Mouse (Mus musculus): ENCODE data around the gene Col4a2. TPM values are rescaled to one million over a fixed set of nuclear protein-coding genes. Genes with fewer than 3 reads are reported as not detected.
"Not testable (repeated sequence)": the region's sequence is repeated elsewhere in the genome, so short reads cannot be mapped to it uniquely, and the experiment has no call there.

Col4a2 gene
- polyA plus RNA-seq, 1 experiment from 2014 or later = 61.4 TPM

DNA sequence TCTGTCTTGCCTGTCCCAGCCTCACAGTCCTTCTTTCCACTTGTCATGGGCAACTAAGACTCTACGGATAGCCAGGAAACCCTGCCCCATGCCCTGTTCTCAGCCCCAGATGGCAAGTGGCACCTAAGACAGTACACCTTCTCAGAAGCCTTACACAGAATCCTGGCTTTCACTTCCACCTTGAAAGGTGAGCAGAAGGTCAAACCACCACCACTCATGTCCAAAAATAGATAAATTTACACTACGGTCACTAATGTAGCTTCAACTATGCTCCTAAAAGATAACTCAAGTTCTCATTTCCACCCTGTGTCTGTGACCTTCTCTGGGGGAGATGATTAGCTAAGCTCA is 150.9 kb downstream of the Col4a2 start:
- Histone ChIP-seq H3K27me3 (replicated peaks) (no peaks in the 10 kb centered on the region), H3K4me2 (replicated peaks) (no peak overlapping the region), H3K4me1 (replicated peaks) (peaks cover 15% of the 10 kb centered on the region), H3K27ac (0 out of 2 replicates have a peak overlapping the region, but pooled peaks have one; percentile 24), H3K9me3 (no peaks in the 10 kb centered on the region), H3K9ac (no peak overlapping the region), H3K36me3 (no peaks in the 10 kb centered on the region), H3K4me3 (replicated peaks) (no peak overlapping the region)
- ATAC-seq = no peak
- WGBS = 85% methylated on average over 2 of the region's 2 CpGs

DNA sequence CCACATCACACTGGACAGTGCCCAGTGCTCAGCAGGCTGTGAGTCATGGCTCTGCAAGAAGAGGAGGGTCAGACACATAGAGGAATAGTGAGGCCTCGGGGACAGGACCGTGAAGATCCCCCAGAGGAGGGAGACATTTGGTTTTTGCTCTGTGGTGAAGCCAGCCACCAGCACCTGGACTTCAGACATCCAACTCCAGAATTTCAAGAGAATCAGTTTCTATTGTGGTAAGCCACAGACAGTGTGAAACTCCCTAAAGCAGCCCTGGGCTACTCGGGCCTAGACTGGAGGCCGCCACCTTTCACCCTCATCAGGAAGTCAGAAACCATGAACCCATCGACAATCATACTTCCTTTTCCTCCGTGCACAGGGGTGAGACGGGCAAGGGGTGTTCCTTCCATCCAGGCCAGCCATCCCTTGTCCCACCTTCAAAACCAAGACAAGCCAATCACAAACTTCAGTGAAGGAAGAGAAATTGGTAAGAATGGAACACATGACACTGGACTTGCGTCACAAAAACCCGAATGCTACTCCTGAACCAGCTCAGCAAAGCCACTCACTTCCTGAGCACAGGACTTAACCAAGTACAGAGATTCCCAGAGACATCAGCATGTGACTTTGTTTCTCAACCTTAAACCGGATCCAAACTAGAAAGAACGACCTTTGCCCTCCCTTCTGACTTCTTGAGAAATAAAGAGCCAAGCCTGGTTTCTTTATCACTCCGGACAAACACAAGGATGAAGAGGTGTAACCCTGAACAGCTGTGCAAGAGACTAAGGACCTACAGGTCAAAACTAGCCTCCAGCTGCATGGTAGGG is 151.5 kb downstream of the Col4a2 start:
- Histone ChIP-seq H3K4me3 (replicated peaks) (no peak overlapping the region), H3K27ac (peak overlapping the region; percentile 41; the same call in 1 of the 2 replicates), H3K9me3 (no peaks in the 10 kb centered on the region), H3K9ac (no peak overlapping the region), H3K27me3 (replicated peaks) (no peaks in the 10 kb centered on the region), H3K4me2 (replicated peaks) (no peak overlapping the region), H3K36me3 (no peaks in the 10 kb centered on the region), H3K4me1 (replicated peaks) (peaks cover 10% of the 10 kb centered on the region; the same call in 1 of the 2 replicates)
- WGBS = 64% methylated on average over 12 of the region's 12 CpGs
- ATAC-seq = peak; percentile 66

DNA sequence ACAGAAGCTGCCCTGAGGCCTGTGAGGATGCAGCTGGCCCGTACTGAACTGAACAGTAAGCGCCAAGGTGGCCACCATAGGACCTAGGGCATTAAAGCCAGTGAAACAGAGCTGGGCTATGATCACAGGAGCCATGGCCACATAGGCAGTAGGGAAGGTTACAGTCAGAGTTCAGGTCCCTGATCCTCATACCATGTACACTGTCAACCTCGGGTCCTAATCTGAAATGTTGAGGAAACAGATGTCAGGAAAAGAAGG is 152.0 kb downstream of the Col4a2 start:
- Histone ChIP-seq H3K27me3 (replicated peaks) (no peaks in the 10 kb centered on the region), H3K4me2 (replicated peaks) (no peak overlapping the region), H3K36me3 (no peaks in the 10 kb centered on the region), H3K9me3 (no peaks in the 10 kb centered on the region), H3K27ac (peak overlapping the region; percentile 41; the same call in 1 of the 2 replicates), H3K4me3 (replicated peaks) (no peak overlapping the region), H3K4me1 (replicated peaks) (peaks cover 10% of the 10 kb centered on the region; the same call in 1 of the 2 replicates), H3K9ac (no peak overlapping the region)
- ATAC-seq = no peak
- 67% methylated on average over 3 of the region's 3 CpGs for WGBS

DNA sequence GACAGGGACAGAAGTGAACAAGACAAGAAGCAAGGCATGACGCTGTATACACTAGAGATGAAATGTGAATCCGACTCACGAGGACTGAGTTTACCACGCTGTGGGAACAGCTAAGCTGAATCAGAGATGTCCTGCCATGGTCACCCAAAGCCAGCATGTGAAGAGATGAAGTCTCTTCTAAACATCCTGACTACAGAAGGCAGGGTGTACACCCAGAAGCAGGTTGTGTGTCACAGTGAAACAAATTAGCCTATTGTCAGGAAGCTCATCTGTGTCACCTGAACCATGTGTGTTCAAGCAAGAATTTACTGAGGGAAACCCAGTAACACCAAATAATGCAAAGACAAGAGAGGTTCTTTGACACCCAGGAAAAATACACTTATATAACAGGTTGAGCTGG is 153.0 kb downstream of the Col4a2 start:
- Histone ChIP-seq H3K4me1 (replicated peaks) (peaks cover 10% of the 10 kb centered on the region; the same call in 1 of the 2 replicates), H3K9ac (no peak overlapping the region), H3K36me3 (no peaks in the 10 kb centered on the region), H3K27me3 (replicated peaks) (no peaks in the 10 kb centered on the region), H3K4me2 (replicated peaks) (no peak overlapping the region), H3K27ac (no peak overlapping the region), H3K9me3 (no peaks in the 10 kb centered on the region), H3K4me3 (replicated peaks) (no peak overlapping the region)
- ATAC-seq = no peak
- WGBS = 91% methylated on average over 4 of the region's 4 CpGs

DNA sequence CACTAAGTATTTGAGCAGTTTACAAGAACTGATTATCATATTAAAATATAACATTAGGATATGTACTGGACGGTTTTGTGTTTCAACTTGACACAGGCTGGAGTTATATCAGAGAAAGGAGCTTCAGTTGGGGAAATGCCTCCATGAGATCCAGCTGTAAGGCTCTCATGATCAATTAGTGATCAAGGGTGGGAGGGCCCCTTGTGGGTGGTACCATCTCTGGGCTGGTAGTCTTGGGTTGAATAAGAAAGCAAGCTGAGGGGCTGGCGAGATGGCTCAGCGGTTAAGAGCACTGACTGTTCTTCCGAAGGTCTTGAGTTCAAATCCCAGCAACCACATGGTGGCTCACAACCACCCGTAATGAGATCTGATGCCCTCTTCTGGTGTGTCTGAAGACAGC is 153.9 kb downstream of the Col4a2 start:
- not testable (repeated sequence) for H3K4me3 ChIP-seq (replicated peaks); H3K9me3 ChIP-seq; H3K36me3 ChIP-seq; H3K27ac ChIP-seq; H3K4me2 ChIP-seq (replicated peaks); H3K4me1 ChIP-seq (replicated peaks); H3K27me3 ChIP-seq (replicated peaks); H3K9ac ChIP-seq; ATAC-seq
- WGBS = 86% methylated on average over 5 of the region's 5 CpGs

DNA sequence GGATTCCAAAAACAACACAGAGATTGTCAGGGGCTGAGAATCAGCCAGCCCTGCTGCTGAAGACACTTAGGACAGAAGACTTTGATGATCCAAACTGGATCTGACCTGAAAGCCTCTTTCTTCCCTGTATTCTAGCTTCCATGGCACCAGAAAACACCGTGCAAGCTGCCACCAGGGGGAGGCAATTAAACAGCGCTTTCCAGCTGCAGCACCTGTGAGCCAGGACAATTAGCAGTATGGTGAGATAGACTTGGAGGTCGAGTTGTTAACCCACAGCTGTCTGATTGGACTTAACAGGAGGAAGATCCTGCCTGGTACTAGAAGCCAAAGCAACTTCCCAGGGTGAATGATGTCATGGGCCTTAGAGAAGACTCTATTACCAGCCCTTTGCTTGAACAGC is 156.5 kb downstream of the Col4a2 start:
- H3K27ac ChIP-seq = no peak overlapping the region
- no peak overlapping the region for H3K9ac ChIP-seq
- H3K4me1 ChIP-seq (replicated peaks) = peaks cover 12% of the 10 kb centered on the region

DNA sequence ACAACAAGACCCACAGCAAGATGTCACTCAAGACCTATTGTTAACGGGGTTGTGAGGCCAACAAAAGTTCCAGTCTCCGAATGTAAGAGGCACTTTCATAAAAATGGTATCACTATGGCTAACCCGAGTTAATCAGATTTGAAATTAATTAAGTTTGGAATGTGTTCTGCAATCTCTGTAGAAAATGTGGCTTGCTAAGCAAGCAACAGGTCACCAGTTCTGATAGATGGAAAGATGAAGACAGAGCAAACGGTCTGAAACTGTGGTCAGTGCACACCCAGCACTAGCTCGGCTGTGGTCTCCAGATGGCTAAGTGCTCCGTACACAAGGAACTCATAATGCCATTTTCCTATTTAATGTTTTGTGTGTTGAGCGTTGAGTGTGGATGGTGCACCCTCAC is 158.1 kb downstream of the Col4a2 start:
- Histone ChIP-seq H3K27ac (no peak overlapping the region), H3K9me3 (no peaks in the 10 kb centered on the region), H3K9ac (no peak overlapping the region), H3K4me2 (replicated peaks) (no peak overlapping the region), H3K27me3 (replicated peaks) (0 out of 2 replicates have a peak, but pooled peaks cover under 1% of the 10 kb centered on the region), H3K4me3 (replicated peaks) (no peak overlapping the region), H3K4me1 (replicated peaks) (peaks cover 13% of the 10 kb centered on the region), H3K36me3 (no peaks in the 10 kb centered on the region)
- no peak for ATAC-seq
- 80% methylated on average over 7 of the region's 7 CpGs for WGBS

More for the DNA sequence above, 156.5 kb downstream of the Col4a2 start:
- H3K4me3 ChIP-seq (replicated peaks) = no peak overlapping the region
- ATAC-seq = no peak
- H3K9me3 ChIP-seq = no peaks in the 10 kb centered on the region
- H3K36me3 ChIP-seq = no peaks in the 10 kb centered on the region
- no peaks in the 10 kb centered on the region for H3K27me3 ChIP-seq (replicated peaks)
- WGBS = 7% methylated on average over 3 of the region's 3 CpGs
- H3K4me2 ChIP-seq (replicated peaks) = no peak overlapping the region

DNA sequence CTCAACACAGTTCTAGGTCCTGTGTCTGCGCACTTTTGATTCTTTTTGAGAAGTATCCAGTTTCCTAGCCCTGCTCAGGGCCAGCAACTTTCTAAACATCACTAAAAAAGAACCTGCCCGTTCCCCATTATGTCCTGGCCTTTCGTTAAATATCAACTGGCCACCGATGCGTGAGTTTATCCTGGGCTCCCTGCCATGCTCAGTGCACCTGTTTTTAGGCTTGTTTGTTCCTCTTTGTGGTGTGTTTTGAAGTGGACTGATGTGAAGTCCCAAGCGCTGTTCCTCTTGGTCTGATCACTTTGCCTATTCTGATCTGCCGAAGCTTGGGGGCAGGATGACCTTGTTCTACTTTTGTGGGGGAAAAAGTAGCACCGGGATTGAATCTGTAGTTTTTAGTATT is 158.7 kb downstream of the Col4a2 start:
- H3K9me3 ChIP-seq = no peaks in the 10 kb centered on the region
- H3K4me2 ChIP-seq (replicated peaks) = no peak overlapping the region
- 0 out of 2 replicates have a peak, but pooled peaks cover 3% of the 10 kb centered on the region for H3K27me3 ChIP-seq (replicated peaks)
- H3K27ac ChIP-seq = no peak overlapping the region
- H3K4me3 ChIP-seq (replicated peaks) = no peak overlapping the region
- no peak for ATAC-seq
- H3K4me1 ChIP-seq (replicated peaks) = peaks cover 17% of the 10 kb centered on the region
- no peaks in the 10 kb centered on the region for H3K36me3 ChIP-seq
- no peak overlapping the region for H3K9ac ChIP-seq
- WGBS = 65% methylated on average over 8 of the region's 8 CpGs

DNA sequence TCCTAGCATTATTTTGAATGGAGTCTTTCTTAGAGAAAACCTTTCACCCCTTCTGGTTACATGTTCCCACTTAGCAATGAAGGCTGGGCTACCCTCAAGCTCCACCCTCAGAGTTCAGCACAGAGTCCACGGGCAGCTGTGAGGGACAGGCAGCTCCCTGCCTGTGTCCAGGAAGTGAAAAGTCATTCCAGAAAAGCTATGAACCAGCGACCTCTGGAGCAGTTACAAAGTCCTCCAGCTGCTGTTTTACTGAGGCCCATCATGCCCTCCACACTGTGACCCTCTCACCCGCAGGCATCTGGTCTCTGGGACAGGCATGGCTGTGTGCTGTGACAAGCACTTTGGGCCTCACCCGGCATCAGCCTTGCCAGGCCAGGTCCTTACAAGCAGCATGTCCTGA is 160.5 kb downstream of the Col4a2 start:
- Histone ChIP-seq H3K4me1 (replicated peaks) (peaks cover 23% of the 10 kb centered on the region), H3K9ac (no peak overlapping the region), H3K4me2 (replicated peaks) (no peak overlapping the region), H3K27me3 (replicated peaks) (0 out of 2 replicates have a peak, but pooled peaks cover 3% of the 10 kb centered on the region), H3K9me3 (no peaks in the 10 kb centered on the region), H3K36me3 (no peaks in the 10 kb centered on the region), H3K27ac (peak overlapping the region; percentile 80), H3K4me3 (replicated peaks) (no peak overlapping the region)
- peak; percentile 85 for ATAC-seq
- WGBS = 22% methylated on average over 4 of the region's 4 CpGs

DNA sequence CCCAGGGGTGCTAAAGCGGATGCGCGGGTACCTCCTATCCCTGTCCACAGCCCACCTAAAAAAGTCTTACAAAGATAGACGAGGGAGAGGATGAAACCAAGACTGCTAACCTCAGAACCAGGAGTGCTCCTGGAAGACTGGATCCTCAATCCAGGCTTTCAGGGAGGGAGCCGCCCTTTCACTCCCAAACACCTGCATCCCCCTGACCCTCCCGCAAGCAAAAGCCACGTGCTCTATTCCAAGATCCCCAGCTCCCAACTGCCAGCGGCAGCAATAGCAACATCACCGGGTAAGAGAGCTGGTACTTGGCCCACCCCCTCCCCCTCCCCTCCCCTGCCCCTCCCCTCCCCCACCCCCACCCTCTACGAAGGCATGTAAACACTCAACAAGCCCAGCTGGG is 162.8 kb downstream of the Col4a2 start:
- 25% methylated on average over 9 of the region's 10 CpGs for WGBS
- H3K9ac ChIP-seq = no peak overlapping the region
- H3K9me3 ChIP-seq = no peaks in the 10 kb centered on the region
- no peak overlapping the region for H3K27ac ChIP-seq
- ATAC-seq = no peak
- peaks cover 14% of the 10 kb centered on the region for H3K27me3 ChIP-seq (replicated peaks)
- peaks cover 28% of the 10 kb centered on the region for H3K4me1 ChIP-seq (replicated peaks)
- H3K4me3 ChIP-seq (replicated peaks) = no peak overlapping the region
- no peaks in the 10 kb centered on the region for H3K36me3 ChIP-seq
- H3K4me2 ChIP-seq (replicated peaks) = no peak overlapping the region

DNA sequence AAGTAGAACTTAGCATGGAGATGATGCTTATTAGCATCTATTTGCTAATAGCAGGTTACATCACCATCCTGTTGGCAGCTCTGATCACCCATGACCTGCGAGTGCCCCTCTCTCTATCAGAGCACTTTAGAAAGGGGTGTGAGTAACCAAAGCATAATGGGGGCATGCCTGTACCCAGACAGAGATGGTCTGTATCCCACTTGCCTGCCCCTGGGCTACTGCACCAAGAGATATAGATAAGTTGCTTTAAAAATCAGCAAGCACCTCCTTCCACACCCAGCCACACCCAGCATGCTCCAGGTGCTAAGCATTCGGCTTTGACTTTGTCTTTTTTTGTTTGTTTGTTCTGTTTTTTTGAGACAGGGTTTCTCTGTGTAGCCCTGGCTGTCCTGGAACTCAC is 163.3 kb downstream of the Col4a2 start:
- H3K9me3 ChIP-seq = no peaks in the 10 kb centered on the region
- no peak overlapping the region for H3K4me3 ChIP-seq (replicated peaks)
- 29% methylated on average over 2 of the region's 2 CpGs for WGBS
- no peaks in the 10 kb centered on the region for H3K36me3 ChIP-seq
- H3K4me1 ChIP-seq (replicated peaks) = peaks cover 28% of the 10 kb centered on the region
- H3K27me3 ChIP-seq (replicated peaks) = peaks cover 14% of the 10 kb centered on the region
- no peak overlapping the region for H3K9ac ChIP-seq
- peak overlapping the region; percentile 98 for H3K4me2 ChIP-seq (replicated peaks)
- no peak for ATAC-seq
- H3K27ac ChIP-seq = no peak overlapping the region

DNA sequence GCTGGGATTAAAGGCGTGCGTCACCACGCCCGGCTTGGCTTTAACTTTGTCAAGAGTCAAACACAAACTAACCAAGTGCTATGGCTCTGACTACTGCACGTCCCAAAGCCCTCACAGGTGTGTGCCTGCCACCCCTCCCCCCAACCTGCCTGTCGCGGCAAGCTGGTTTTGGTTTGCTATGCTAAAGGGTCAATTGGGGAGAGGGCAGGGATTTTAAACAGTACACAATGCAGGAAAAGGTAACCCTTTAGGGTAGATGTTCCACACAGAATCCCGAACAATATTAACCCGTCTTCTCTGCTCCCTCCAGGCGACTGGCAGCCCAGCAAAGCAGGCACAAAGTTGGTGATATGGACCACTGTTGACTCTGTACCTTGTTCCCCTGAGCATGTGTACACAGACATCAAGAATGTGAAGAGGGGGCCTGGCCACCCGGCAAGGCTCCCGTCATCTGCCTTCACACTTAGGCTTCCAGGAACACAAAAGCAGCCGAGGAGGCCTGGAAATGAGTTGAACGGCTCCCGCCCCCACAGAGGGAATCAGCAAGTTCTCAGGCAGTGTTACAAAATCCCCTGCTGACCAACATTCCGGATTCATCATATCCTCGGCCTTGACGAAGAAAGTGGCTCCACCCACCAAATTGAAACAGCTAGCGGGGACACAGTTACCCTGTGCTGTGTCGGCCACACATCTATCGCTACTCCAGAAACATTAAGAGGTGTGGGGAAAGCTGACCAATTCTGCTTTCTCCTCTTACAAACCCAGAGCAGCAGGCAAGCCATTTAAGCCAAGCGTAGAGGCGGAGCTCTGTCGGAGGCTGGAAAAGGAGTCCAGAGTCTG is 164.0 kb downstream of the Col4a2 start:
- Histone ChIP-seq H3K4me3 (replicated peaks) (peak overlapping the region; percentile 48), H3K9me3 (no peaks in the 10 kb centered on the region), H3K27me3 (replicated peaks) (peaks cover 14% of the 10 kb centered on the region), H3K4me1 (replicated peaks) (peaks cover 28% of the 10 kb centered on the region), H3K36me3 (no peaks in the 10 kb centered on the region), H3K27ac (peak overlapping the region; percentile 42), H3K9ac (0 out of 2 replicates have a peak overlapping the region, but pooled peaks have one; percentile 9), H3K4me2 (replicated peaks) (peak overlapping the region; percentile 98)
- WGBS = 9% methylated on average over 24 of the region's 24 CpGs
- peak; percentile 17; the same call in 1 of the 2 replicates for ATAC-seq

Data from intestine, embryonic 15.5 days (tissue).